Mouse (Mus musculus) myocyte (in vitro differentiated cells): ENCODE data around the gene Hs3st5.

ENCODE experiments used
- MAX ChIP-seq: IDR thresholded peaks from one replicate; pipeline ENCODE4 v1.6.1; 2011; ENCODE audit warnings: low read depth, mild to moderate bottlenecking, control low read depth
- MYOD1 ChIP-seq, 3 experiments: IDR thresholded peaks; one replicate each; pipeline ENCODE4 v1.6.1; 2011; ENCODE audit warnings: control low read depth in 2 of 3, low read depth in 2 of 3, mild to moderate bottlenecking in 2 of 3, moderate library complexity in 1 of 3; ENCODE audit not compliant: insufficient read length in 2 of 3, control insufficient read depth in 1 of 3
- MYOG ChIP-seq, 3 experiments: IDR thresholded peaks; one replicate each; pipeline ENCODE4 v1.6.1; 2011; ENCODE audit warnings: control low read depth in 2 of 3, low read depth in 2 of 3, mild to moderate bottlenecking in 2 of 3; ENCODE audit not compliant: insufficient read length in 2 of 3, control insufficient read depth in 1 of 3, insufficient read depth in 1 of 3
- TCF12 ChIP-seq: IDR thresholded peaks from one replicate; pipeline ENCODE4 v1.6.1; 2011; ENCODE audit warnings: mild to moderate bottlenecking, control low read depth; ENCODE audit not compliant: poor library complexity, insufficient read depth, severe bottlenecking

GRCm38 (mm10) chr10:36557673-36558072 is 51.1 kb downstream of the Hs3st5 start:
- TF ChIP-seq MYOG (IDR thresholded peaks at IDR 0.05; ENCODE audit: control insufficient read depth in 1 of 3, insufficient read depth in 1 of 3, insufficient read length in 2 of 3, low read depth in 2 of 3) (no peak), TCF12 (no peak), MYOD1 (IDR thresholded peaks at IDR 0.05; ENCODE audit: control insufficient read depth in 1 of 3, insufficient read length in 2 of 3, low read depth in 2 of 3) (no peak), MAX (no peak)
